Mouse (Mus musculus) left cerebral cortex, postnatal 25 days (tissue): Measurements from ENCODE around the gene Nudt9. TPM values are rescaled to one million over a fixed set of nuclear protein-coding genes. Genes with fewer than 3 reads are reported as not detected.
"Not testable (repeated sequence)": the region's sequence is repeated elsewhere in the genome, so short reads cannot be mapped to it uniquely, and the experiment has no call there.

Experiments
- DNase-seq, 2 experiments: peaks; one replicate each; pipeline ENCODE4 v3.0.0; 2022; ENCODE audit warnings: low spot score in 2 of 2, mixed read lengths in 1 of 2
- intact Hi-C: fragments of 180-260 bp; cut with DNase I; formaldehyde crosslinking; loops from one replicate; pipeline ENCODE4 v1.15.1; 2025
- total RNA-seq, 2 experiments: library from RNA; stranded (reverse); gene quantifications; 2 replicates each; pipeline ENCODE4 v1.2.3; 2021

Gene Nudt9
- total RNA-seq: 10 to 100 TPM; 59.4 to 59.9 TPM

DNA sequence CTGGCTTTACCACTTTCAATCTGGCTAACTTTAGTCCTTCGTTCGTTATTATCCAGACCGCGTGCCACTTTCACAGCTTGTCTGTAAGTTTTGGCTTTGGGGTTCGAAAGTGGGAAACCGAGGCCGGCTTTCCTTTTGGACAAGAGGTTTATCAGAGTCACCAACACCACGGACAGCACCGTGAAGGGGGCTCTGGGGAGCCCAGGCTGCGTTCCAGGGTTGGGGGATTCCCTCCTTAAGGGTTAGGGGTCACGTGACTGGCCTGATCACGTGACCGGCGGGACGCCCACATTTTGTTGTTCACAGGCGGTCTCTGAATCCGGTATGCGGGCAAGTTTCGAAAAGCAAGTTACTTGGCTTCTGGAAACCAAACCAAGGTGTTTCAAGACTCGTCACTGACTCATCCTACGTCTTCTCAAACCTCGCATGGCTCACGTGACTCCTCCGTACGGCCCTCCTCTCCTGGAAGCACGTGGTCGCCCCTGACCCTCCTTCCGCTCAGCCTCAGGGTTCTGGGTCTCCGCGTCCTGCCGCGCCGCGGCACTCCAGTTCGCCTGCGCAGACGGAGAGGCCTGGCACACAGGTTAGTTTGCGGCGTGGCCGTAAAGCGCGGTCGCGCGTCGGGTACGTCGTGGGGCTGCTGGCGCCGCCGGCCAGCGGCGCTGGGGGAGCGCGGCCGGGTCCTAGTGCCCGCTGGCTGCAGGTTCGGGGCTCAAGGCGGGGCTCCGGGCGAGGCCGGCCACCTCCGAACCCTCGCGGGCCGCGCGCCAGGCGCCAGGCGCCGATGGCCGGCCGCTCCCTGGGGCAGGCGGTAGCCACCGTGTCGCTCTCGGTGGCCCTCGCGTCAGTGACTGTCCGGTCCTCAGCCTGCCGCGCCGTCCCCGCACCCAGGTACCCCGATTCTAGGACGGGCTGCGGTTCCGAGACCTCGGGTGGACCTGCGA lies at the start of gene Nudt9:
TSS of gene Nudt9 (plus strand) at position 51 of the 944 bp plus-strand sequence.
- intact Hi-C loops: loop anchor here (5.0 kb wide), 1 partner anchor 134 kb away; the partner anchor contains the start of gene Klhl8

GRCm38 (mm10) chr5:103998739-103999138 lies 47.4 kb upstream of the Nudt9 start:
- intact Hi-C loops: loop anchor here (1.0 to 2.0 kb wide), 2 partner anchors 41 to 342 kb away; no protein-coding TSS in a partner anchor
- peak; percentile 36 for DNase-seq

More for the DNA sequence above, at the start of gene Nudt9:
- peak; percentile 99 for DNase-seq

- intact Hi-C loops: loop anchor here (1.0 to 2.0 kb wide), 2 partner anchors 40 to 341 kb away; no protein-coding TSS in a partner anchor
These were observed 46.4 kb upstream of the Nudt9 start for GRCm38 (mm10) chr5:103999738-104000137.

GRCm38 (mm10) chr5:104002549-104003255 lies 43.4 kb upstream of the Nudt9 start:
- DNase-seq: no peak
- intact Hi-C loops: no loop called here

More at GRCm38 (mm10) chr5:103999738-104000137, 46.4 kb upstream of the Nudt9 start:
- peak; percentile 77 to 79 for DNase-seq

DNA sequence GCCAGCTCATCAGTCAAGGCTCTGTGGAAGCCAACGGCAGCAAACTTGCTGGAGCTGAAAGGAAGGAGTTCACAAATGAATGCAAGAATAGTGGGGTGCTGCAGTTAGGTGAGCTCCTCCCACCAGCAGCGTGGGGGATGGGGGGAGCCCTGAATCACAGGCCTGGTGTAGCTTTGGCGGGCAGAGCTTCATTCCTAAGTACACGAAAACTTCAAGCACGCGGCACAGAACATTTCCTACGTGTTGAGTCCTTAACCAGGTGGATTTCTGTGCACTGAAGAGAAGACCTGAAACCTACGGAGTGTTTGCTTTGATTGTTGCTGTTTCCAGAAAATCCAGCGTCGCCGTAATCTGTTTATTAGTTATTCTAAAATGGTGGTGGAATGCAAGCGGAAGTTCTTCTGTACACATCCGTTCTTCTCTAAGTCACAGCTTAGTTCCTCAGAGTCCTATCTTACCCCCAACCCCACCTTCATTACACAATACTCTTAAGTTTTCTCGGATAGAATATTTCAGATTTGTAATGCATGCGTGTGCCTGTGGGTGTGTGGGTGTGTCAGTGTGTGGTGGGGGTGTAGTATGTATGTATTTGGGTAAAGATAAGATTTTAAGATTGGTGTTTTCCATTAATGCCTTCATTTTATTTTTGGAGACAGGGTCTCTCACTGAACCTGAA lies 42.7 kb upstream of the Nudt9 start:
- intact Hi-C loops: no loop called here

DNA sequence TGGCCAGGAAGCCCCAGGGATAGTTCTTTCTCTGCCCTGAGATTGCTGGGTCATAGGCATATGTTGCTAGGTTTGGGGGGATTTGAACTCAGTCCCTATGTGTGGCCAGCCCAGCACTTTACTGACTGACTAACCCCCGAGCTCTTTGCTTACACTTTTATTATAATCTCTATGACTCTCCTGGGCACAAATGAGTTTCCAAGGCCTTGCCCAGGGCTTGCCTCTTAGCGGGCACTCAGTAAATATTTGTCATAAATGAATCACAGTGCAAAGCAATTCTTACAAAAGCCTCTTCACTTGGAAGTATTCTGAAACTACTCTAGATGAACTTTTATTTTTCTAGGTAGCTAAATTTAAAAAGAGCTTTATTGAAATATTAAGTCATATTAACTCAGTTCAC lies 42.2 kb upstream of the Nudt9 start:
- intact Hi-C loops: no loop called here
- no peak for DNase-seq

More for the DNA sequence above, 42.7 kb upstream of the Nudt9 start:
- no peak for DNase-seq

GRCm38 (mm10) chr5:104006811-104007210 lies 39.3 kb upstream of the Nudt9 start:
- no peak for DNase-seq
- intact Hi-C loops: no loop called here

DNA sequence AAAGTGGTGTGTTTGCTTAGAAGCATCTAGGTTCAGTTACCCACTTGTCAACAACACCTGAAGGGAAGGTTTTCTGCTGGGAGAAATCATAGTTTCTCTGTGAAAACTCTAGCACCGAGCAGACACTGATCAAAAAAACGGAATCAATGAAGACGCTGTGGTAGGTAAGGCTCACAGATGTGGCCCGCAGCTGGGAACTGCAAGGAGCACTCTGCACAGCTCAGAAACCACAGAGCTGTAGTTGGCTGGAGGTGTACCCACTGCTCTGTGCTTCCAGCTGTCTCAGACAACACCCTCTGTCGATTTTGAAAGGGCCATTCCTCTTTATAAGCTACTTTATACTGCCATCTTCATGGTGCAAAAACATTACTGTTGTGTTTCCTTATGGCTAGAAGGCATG lies 38.3 kb upstream of the Nudt9 start:
- no peak for DNase-seq
- intact Hi-C loops: no loop called here

DNA sequence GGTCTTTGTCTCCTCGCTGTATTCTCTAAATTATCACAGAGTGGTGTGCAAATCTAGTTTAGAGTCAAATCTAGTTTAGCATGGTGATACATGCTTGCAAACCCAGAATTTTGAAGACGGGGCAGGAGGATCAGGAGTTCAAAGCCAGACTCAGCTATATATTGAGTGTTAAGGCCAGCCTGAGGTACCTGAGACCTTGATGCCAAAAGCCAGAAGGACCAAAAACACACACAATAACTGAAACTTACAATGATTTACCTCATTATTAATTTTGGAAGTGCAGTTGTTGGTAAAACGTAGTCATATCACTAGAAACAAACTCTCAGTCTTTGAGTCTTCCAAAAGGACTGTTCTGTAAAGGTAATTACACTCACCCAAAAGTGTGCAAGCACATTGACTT lies 36.7 kb upstream of the Nudt9 start:
- DNase-seq: no peak
- intact Hi-C loops: no loop called here

DNA sequence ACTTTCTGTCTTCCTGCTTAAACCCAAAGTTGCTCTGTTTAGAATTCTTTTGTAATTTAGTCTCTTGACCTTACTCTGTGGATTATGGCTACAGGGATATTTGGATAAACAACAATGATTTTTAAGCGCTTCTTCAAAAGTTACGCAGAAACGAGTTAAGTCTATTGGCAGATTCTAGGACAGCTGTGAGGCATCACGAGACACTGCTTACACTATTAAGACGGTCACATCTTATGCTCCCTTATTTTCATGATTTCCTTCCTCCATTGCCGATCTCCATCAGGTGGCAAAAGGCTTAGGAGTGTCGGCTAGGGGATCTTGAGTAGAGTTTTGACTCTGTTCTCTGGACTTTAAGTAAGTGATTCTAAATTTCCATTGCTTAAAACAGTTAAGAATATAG lies 35.8 kb upstream of the Nudt9 start:
- no peak for DNase-seq
- intact Hi-C loops: no loop called here

DNA sequence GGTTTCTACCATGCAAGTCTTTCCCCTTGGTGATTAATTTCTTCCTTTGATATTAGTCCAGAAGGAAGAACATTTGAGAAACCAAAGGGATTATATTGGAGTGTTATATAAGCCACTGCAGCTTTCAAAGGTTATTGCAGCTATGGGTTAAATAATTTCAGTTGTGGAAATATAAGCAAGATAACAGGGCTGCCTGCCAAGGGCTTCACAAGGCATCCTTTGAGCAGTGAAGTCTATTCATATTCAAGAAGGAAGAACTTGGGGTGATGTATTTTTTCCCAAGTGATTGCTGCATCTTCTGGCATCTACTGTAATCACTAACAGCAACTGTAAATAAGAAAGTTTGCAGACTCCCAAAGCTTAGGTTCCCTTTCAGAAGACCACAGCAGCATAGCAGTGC lies 34.7 kb upstream of the Nudt9 start:
- intact Hi-C loops: no loop called here

GRCm38 (mm10) chr5:104021597-104022378 lies 24.3 kb upstream of the Nudt9 start, which contains the start of gene Hsd17b11:
Hsd17b11 (minus strand) TSS chr5:104021919.
- intact Hi-C loops: no loop called here
- peak; percentile 64 to 80 for DNase-seq

More for the DNA sequence above, 34.7 kb upstream of the Nudt9 start:
- DNase-seq: no peak

- intact Hi-C loops: no loop called here
- no peak for DNase-seq
These were observed 23.5 kb upstream of the Nudt9 start for GRCm38 (mm10) chr5:104022558-104022957.

DNA sequence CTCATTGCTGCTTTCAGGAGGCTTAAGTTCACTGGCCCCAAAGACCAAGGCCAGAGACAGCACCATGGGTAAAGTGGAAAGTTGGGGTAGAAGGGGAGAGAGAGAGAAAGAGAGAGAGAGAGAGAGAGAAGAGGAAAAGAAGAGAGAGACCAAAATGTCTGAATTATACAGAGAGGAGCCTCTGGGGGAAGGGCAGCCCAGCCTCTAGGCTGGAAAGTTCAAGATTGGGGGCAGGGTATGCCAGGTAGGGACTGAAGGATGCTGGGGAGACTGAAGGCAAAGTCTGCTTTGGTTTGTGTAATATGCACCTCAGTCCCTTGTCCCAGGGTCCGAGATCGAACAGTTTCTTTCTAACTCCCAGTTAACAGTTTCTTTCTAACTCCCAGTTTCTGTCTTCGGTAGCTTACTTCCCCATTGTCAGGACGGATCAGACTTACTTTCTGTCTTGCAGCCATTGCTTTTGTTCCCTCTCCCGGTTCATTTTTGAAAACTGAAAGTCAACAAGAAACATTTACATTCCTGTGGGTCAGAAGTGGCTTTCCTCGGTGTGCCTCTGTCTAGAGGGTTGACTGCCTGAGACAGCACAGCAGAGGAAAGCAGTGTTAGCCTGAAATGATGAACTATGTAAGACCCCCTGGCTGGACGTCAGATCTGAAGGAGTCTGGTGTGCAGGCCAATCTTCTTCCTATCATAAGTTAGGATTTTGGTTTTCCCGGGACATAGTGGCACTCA lies 22.7 kb upstream of the Nudt9 start:
- intact Hi-C loops: no loop called here
- no peak for DNase-seq

- DNase-seq, intact Hi-C loops: not testable (repeated sequence)
These were observed 21.9 kb upstream of the Nudt9 start for GRCm38 (mm10) chr5:104024193-104024592.

DNA sequence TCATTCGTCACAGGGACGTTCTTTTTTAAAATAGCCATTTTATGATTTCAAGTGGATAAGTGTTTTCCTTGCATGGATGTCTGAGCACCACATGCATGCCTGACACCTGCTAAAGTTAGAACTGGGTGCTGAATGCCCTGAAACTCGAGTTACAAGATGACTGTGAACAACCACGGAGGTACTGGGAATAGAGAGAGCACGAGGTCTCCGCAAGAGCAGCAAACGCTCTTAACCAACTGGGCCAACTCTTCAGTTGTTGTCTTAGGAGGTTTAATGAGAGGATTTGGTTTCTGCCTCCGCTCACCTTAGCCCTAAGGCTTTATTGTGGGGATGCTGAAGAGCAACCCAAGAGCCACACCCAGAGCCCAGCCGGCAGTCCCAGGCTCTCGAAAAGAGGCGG lies 21.3 kb upstream of the Nudt9 start:
- DNase-seq: no peak
- intact Hi-C loops: no loop called here

DNA sequence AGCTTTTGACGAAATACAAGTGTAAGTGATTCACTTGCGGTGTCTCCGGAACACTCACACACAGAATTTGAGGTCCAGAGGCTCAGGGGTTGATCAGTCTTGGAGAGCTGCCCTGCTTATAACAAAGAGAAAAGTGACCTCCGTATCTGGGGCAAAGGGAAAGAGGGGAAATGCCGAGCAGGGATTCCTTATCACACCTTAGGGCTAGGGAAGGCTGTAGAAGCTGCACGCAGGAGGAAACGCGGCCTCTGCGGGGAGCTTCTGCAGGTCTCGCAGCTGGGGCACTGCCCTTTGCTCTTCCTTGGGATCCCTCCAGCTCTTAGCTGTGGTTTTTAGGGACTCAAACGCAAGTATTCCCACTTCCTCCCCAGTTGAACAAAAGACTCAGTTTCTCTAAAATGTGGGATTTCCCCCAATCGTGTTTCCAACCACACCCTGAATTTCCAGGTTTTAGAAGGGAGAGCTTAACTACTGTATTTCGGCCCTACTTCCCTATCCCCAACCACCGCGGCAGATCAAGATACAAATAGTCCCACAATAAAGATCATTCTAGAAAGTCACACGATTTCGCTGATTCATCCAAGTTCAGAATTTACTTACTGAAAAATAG lies 20.8 kb upstream of the Nudt9 start:
- intact Hi-C loops: no loop called here
- DNase-seq: no peak
